Mouse (Mus musculus) megakaryocyte, embryonic 14.5 days (primary cell): ENCODE results near the gene Erc1.

Source experiments
- FLI1 ChIP-seq: IDR thresholded peaks from 2 replicates; pipeline ENCODE4 v1.6.1; 2012; ENCODE audit warnings: low read length, inconsistent platforms, mixed read lengths
- GATA1 ChIP-seq: IDR thresholded peaks from 3 replicates; pipeline ENCODE4 v1.6.1; 2012; ENCODE audit warnings: mixed read lengths, low read length, inconsistent platforms, borderline replicate concordance

- TF ChIP-seq FLI1 (no peak), GATA1 (no peak)
These were observed 83.6 kb downstream of the Erc1 start for GRCm38 (mm10) chr6:119764355-119764754.
